Mouse (Mus musculus): Measurements from ENCODE around the gene Plekhh3.
A peak's percentile ranks its signal among the peaks of the same experiment; 100 is the strongest.
"Not testable (repeated sequence)": the region's sequence is repeated elsewhere in the genome, so short reads cannot be mapped to it uniquely, and the experiment has no call there.

The Plekhh3 gene

GRCm38 (mm10) chr11:101151063-101151462 lies 20.1 kb downstream of the Plekhh3 start:
- no peak for DNase-seq (ENCODE audit: low read depth in 2 of 2, low spot score in 2 of 2)

- no peak for DNase-seq (ENCODE audit: low read depth in 2 of 2, low spot score in 2 of 2)
These were observed 21.7 kb downstream of the Plekhh3 start for GRCm38 (mm10) chr11:101149178-101150105.

- no peak for DNase-seq (ENCODE audit: low read depth in 2 of 2, low spot score in 2 of 2)
These were observed 22.4 kb downstream of the Plekhh3 start for GRCm38 (mm10) chr11:101148751-101149150.

- no peak for DNase-seq (ENCODE audit: low read depth in 2 of 2, low spot score in 2 of 2)
These were observed 24.8 kb downstream of the Plekhh3 start for GRCm38 (mm10) chr11:101146377-101146776.

GRCm38 (mm10) chr11:101143338-101144225 lies 27.6 kb downstream of the Plekhh3 start:
- DNase-seq (ENCODE audit: low read depth in 2 of 2, low spot score in 2 of 2), result peak; percentile 28 to 56

- DNase-seq (ENCODE audit: low read depth in 2 of 2, low spot score in 2 of 2), result no peak
These were observed 28.8 kb downstream of the Plekhh3 start for GRCm38 (mm10) chr11:101142215-101142967.

GRCm38 (mm10) chr11:101141088-101141487 lies 30.1 kb downstream of the Plekhh3 start:
- DNase-seq (ENCODE audit: low read depth in 2 of 2, low spot score in 2 of 2), result no peak

GRCm38 (mm10) chr11:101140164-101140819 lies 30.9 kb downstream of the Plekhh3 start:
- no peak for DNase-seq (ENCODE audit: low read depth in 2 of 2, low spot score in 2 of 2)

GRCm38 (mm10) chr11:101138536-101139181 lies 32.5 kb downstream of the Plekhh3 start:
- no peak for DNase-seq (ENCODE audit: low read depth in 2 of 2, low spot score in 2 of 2)

- DNase-seq (ENCODE audit: low read depth in 2 of 2, low spot score in 2 of 2), result no peak
These were observed 34.2 kb downstream of the Plekhh3 start for GRCm38 (mm10) chr11:101137000-101137399.

- DNase-seq (ENCODE audit: low read depth in 2 of 2, low spot score in 2 of 2), result no peak
These were observed 36.8 kb downstream of the Plekhh3 start for GRCm38 (mm10) chr11:101134217-101134865.

- no peak for DNase-seq (ENCODE audit: low read depth in 2 of 2, low spot score in 2 of 2)
These were observed 38.1 kb downstream of the Plekhh3 start for GRCm38 (mm10) chr11:101133037-101133436.

GRCm38 (mm10) chr11:101131701-101132100 lies 39.5 kb downstream of the Plekhh3 start:
- DNase-seq (ENCODE audit: low read depth in 2 of 2, low spot score in 2 of 2), result no peak

- no peak for DNase-seq (ENCODE audit: low read depth in 2 of 2, low spot score in 2 of 2)
These were observed 40.0 kb downstream of the Plekhh3 start for GRCm38 (mm10) chr11:101131187-101131586.

- no peak for DNase-seq (ENCODE audit: low read depth in 2 of 2, low spot score in 2 of 2)
These were observed 40.9 kb downstream of the Plekhh3 start for GRCm38 (mm10) chr11:101130056-101130756.

- DNase-seq (ENCODE audit: low read depth in 2 of 2, low spot score in 2 of 2), result no peak
These were observed 42.1 kb downstream of the Plekhh3 start for GRCm38 (mm10) chr11:101128996-101129577.

- peak in 1 of 2 experiments; percentile 37 for DNase-seq (ENCODE audit: low read depth in 2 of 2, low spot score in 2 of 2)
These were observed 44.1 kb downstream of the Plekhh3 start for GRCm38 (mm10) chr11:101127075-101127474.

- not testable (repeated sequence) for DNase-seq (ENCODE audit: low read depth in 2 of 2, low spot score in 2 of 2)
These were observed 46.1 kb downstream of the Plekhh3 start for GRCm38 (mm10) chr11:101125008-101125407.
